Mouse (Mus musculus) inflammation-experienced regulatory T-cells, adult 16 weeks (primary cell): ENCODE data around the gene Tas1r2. TPM values are rescaled to one million over a fixed set of nuclear protein-coding genes. Genes with fewer than 3 reads are reported as not detected.

ENCODE experiments used
- polyA plus RNA-seq: library from polyadenylated mRNA; unstranded; fragments of 100-300 nt; shearing (Covaris generic); gene quantifications from one replicate; pipeline ENCODE4 v1.2.1, GENCODE M21; 2017

The Tas1r2 gene
- polyA plus RNA-seq, result not detected

GRCm38 (mm10) chr4:139653238-139653637 is at the start of gene Tas1r2:
TSS of gene Tas1r2 (plus strand) at chr4:139653538.

GRCm38 (mm10) chr4:139622373-139623282 is 30.7 kb upstream of the Tas1r2 start, which contains the start of gene Aldh4a1:
TSS of gene Aldh4a1 (plus strand) at chr4:139622866.

Other genes with a start within 250 kb of the Tas1r2 start
- 1.8 TPM for gene Iffo2, start 123.0 kb upstream of the Tas1r2 start, polyA plus RNA-seq
- not detected for gene Gm21969, start 50.4 kb upstream of the Tas1r2 start, polyA plus RNA-seq
- 27.5 TPM for gene Aldh4a1, start 30.7 kb upstream of the Tas1r2 start, polyA plus RNA-seq
- gene Pax7, start 180.0 kb downstream of the Tas1r2 start, polyA plus RNA-seq, result not detected